Mouse (Mus musculus) midbrain, postnatal 0 days (tissue): ENCODE data around the gene Sptlc3. TPM values are rescaled to one million over a fixed set of nuclear protein-coding genes. Genes with fewer than 3 reads are reported as not detected.

ENCODE experiments used
- ATAC-seq: fragments of 200-750 bp; cut with Nextera tagmentation; 2 replicates; pipeline ENCODE4 v1.8.0; 2017; ENCODE audit warnings: moderate number of reproducible peaks, mild to moderate bottlenecking, moderate TSS enrichment, moderate library complexity; ENCODE audit not compliant: low FRiP score
- DNase-seq: peaks from one replicate; pipeline ENCODE4 v3.0.0-alpha.2; 2015; ENCODE audit warnings: low spot score
- H3K27ac ChIP-seq: fragments of 300-500 bp; sonication (generic); 2 replicates; pipeline ENCODE4 v1.5.1; 2014; ENCODE audit warnings: low read depth, mild to moderate bottlenecking, low read length, mixed read lengths
- H3K27me3 ChIP-seq: fragments of 300-500 bp; sonication (generic); 2 replicates; pipeline ENCODE4 v1.6.1; 2014; ENCODE audit warnings: low read length, control low read depth, mixed read lengths; ENCODE audit not compliant: insufficient read depth
- H3K36me3 ChIP-seq: fragments of 300-500 bp; sonication (generic); 2 replicates; pipeline ENCODE4 v1.6.1; 2014; ENCODE audit warnings: low read length, control low read depth, mixed read lengths; ENCODE audit not compliant: insufficient read depth
- H3K4me1 ChIP-seq: fragments of 300-500 bp; sonication (generic); 2 replicates; pipeline ENCODE4 v1.6.1; 2014; ENCODE audit warnings: mild to moderate bottlenecking, control low read depth, antibody characterized with exemption, low read length, mixed read lengths; ENCODE audit not compliant: insufficient read depth
- H3K4me2 ChIP-seq: fragments of 300-500 bp; sonication (generic); 2 replicates; pipeline ENCODE4 v1.6.1; 2014; ENCODE audit warnings: low read depth, mild to moderate bottlenecking, low read length, mixed read lengths; ENCODE audit not compliant: poor library complexity, severe bottlenecking
- H3K4me3 ChIP-seq: fragments of 300-500 bp; sonication (generic); 2 replicates; pipeline ENCODE4 v1.5.1; 2014; ENCODE audit warnings: low read depth, mild to moderate bottlenecking, low read length, moderate library complexity
- H3K9ac ChIP-seq: fragments of 300-500 bp; sonication (generic); replicated peaks from 2 replicates; pipeline ENCODE4 v1.6.1; 2014; ENCODE audit warnings: mild to moderate bottlenecking, low read length, moderate library complexity, mixed read lengths; ENCODE audit not compliant: poor library complexity, severe bottlenecking
- H3K9me3 ChIP-seq: fragments of 300-500 bp; sonication (generic); 2 replicates; pipeline ENCODE4 v1.6.1; 2016; ENCODE audit warnings: low read length, control low read depth
- CTCF ChIP-seq: IDR thresholded peaks from 2 replicates; pipeline ENCODE4 v1.5.1; 2016; ENCODE audit warnings: antibody characterized with exemption, mild to moderate bottlenecking
- WGBS: fragments of 180-500 bp; shearing (Covaris S2); extraction: QIAGEN DNeasy Blood & Tissue Kit; methylation state at CpG from one replicate; pipeline ENCODE4 v1.1.7; 2014; 5-methylcytosine and 5-hydroxymethylcytosine counted together
- polyA plus RNA-seq: library from polyadenylated mRNA; unstranded; fragments of >200 nt; fragmentation: Nextera tagmentation; extraction: Ambion mirVana; gene quantifications from 2 replicates; pipeline ENCODE4 v1.2.1, GENCODE M21; 2015
- total RNA-seq: library from RNA; depleted of rRNA; stranded (reverse); fragments of >200 nt; gene quantifications from 2 replicates; pipeline ENCODE4 v1.2.3, GENCODE M21; 2014

Gene Sptlc3
- total and polyA plus RNA-seq, 2 experiments from 2014 or later, result 0.22 to 0.59 TPM

DNA sequence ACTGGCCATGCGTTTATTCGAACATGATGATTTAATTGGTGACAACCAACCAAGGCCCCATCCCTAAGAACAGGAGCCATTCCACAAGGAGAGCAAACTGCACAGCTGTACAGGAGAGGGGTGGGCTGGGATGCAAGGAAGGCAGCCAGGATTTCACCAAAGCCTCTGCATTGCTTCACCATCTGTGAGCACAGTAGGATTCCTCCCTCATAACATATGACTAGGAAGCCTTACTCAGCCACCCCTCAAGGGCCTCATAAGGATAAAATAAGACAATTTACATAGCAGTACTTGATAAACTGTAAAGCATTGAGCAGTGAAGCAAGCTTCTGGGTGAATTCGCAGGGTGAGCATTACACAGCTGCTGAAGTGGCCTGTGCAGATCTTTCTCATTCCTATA lies 155.8 kb downstream of the Sptlc3 start:
- H3K9ac ChIP-seq, result no peak overlapping the region
- H3K9me3 ChIP-seq, result no peaks in the 10 kb centered on the region
- 87% methylated on average over 3 of the region's 3 CpGs for WGBS
- H3K4me3 ChIP-seq, result no peak overlapping the region
- H3K27me3 ChIP-seq, result no peaks in the 10 kb centered on the region
- no peaks in the 10 kb centered on the region for H3K36me3 ChIP-seq
- no peak overlapping the region for H3K4me2 ChIP-seq
- no peaks in the 10 kb centered on the region for H3K4me1 ChIP-seq
- TF ChIP-seq CTCF, result no peak
- no peak overlapping the region for H3K27ac ChIP-seq
- ATAC-seq (no peak), DNase-seq (peak; percentile 47)

DNA sequence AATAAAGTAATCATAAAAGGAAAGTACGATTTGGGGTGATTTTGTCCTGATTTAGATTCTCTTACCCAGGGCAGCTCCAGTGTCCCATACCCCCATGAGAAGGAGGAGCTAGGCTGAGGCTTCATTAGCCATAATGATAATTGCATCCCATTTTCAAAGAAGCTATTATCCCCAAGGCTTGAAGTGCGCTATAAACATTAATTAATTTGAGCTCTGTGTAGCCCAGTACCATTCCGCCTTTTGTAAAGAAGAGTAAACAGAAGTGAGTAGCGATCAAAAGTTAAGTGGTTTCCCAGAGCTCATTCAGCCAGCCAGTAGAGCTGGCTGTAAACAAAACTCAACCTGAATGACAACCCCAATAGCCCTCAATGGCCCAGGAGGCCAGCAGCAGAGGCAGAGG lies 163.0 kb downstream of the Sptlc3 start:
- no peaks in the 10 kb centered on the region for H3K27me3 ChIP-seq
- ATAC-seq (no peak), DNase-seq (peak; percentile 16)
- WGBS, result 70% methylated on average over 4 of the region's 4 CpGs
- no peaks in the 10 kb centered on the region for H3K4me1 ChIP-seq
- no peak overlapping the region for H3K4me3 ChIP-seq
- TF ChIP-seq CTCF, result no peak
- no peaks in the 10 kb centered on the region for H3K9me3 ChIP-seq
- no peak overlapping the region for H3K9ac ChIP-seq
- no peaks in the 10 kb centered on the region for H3K36me3 ChIP-seq
- no peak overlapping the region for H3K4me2 ChIP-seq
- H3K27ac ChIP-seq, result no peak overlapping the region

DNA sequence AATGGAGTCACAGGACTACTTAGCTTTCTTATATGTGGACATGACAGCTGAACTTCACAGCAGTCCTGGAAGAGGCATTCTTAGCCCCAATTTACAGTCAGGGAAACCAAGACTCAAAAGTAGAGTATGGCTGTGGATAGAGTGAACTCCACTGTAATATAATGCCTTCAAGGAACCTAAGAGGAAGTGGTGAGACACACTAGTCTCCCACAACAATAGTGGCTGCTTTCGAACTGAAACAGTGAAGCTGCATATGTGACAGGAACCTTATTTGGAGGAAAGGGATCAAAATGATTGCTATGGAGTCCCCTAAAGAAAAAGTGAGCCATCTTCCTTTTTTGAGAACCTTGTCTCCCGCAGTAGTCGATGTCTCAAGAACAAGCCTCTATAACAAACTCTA lies 178.1 kb downstream of the Sptlc3 start:
- no peak overlapping the region for H3K27ac ChIP-seq
- H3K36me3 ChIP-seq, result no peaks in the 10 kb centered on the region
- DNase-seq (no peak), ATAC-seq (no peak)
- no peaks in the 10 kb centered on the region for H3K27me3 ChIP-seq
- H3K9ac ChIP-seq, result no peak overlapping the region
- no peak overlapping the region for H3K4me2 ChIP-seq
- TF ChIP-seq CTCF, result no peak
- no peaks in the 10 kb centered on the region for H3K9me3 ChIP-seq
- WGBS, result 91% methylated on average over 3 of the region's 3 CpGs
- H3K4me1 ChIP-seq, result no peaks in the 10 kb centered on the region
- H3K4me3 ChIP-seq, result no peak overlapping the region

DNA sequence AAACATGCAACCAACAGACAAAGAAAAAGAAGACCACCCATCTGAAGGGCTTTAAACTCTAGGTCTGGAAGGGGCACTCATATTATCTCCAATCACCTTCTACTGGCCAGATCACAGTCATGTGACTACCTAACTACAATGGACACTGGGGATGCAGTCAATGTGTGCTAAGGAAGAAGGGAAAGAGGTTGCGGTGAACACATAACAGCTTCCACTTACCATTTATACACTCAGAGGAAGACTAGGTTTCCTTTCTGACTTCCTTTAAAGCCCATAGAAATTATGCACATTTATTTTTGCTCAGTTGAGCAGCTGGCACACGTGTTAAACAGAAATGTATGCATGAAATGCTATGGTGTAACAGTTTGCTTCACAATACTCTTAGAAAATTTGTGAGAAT lies 178.7 kb downstream of the Sptlc3 start:
- 62% methylated on average over 2 of the region's 2 CpGs for WGBS
- TF ChIP-seq CTCF, result no peak
- Histone ChIP-seq H3K4me1 (no peaks in the 10 kb centered on the region), H3K27me3 (no peaks in the 10 kb centered on the region), H3K27ac (no peak overlapping the region), H3K4me2 (no peak overlapping the region), H3K9ac (no peak overlapping the region), H3K9me3 (no peaks in the 10 kb centered on the region), H3K36me3 (no peaks in the 10 kb centered on the region), H3K4me3 (no peak overlapping the region)
- no peak for DNase-seq
- no peak for ATAC-seq

DNA sequence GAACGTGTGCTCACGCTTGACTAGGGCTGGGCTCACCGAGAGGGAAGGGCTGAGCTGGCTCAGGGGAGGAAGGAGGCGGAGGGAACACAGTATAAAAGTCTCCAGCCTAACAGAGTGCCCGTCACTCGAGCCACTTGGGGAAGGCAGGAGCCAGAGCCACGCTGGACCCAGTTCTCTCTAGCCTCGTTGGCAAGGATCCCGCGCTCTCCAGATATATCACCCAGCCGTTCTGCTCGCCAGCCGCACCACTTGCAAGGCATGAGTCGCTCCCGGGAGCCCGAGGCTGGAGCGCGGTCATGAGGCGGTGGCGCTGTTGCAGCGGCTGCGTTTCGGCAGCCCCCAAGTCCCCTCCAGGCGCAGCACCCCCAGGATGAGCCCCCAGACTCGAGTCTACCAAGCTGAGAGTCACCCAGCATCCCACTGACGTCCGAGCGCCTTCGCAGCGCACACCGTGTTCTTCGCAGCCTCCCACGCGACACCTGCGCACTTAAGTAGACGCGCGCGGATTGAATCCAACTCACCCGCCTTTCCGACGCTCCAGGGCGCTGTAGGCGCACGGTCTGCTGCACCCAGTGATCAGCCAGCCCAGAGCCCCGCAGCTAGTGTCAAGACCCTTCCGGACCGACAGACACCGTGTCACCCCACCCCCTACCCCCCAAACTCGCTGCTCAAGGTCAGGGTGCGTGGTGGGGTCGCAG lies 183.5 kb downstream of the Sptlc3 start:
- peak; percentile 28 for TF ChIP-seq CTCF
- DNase-seq, result peak; percentile 72
- peak; percentile 52 for ATAC-seq
- Histone ChIP-seq H3K27me3 (no peaks in the 10 kb centered on the region), H3K27ac (no peak overlapping the region), H3K9me3 (no peaks in the 10 kb centered on the region), H3K4me3 (peak overlapping the region; percentile 92), H3K4me1 (no peaks in the 10 kb centered on the region), H3K4me2 (peak overlapping the region; percentile 100), H3K36me3 (no peaks in the 10 kb centered on the region), H3K9ac (peak overlapping the region; percentile 65; the same call in 1 of the 2 replicates)
- under 1% methylated on average over 52 of the region's 52 CpGs for WGBS

DNA sequence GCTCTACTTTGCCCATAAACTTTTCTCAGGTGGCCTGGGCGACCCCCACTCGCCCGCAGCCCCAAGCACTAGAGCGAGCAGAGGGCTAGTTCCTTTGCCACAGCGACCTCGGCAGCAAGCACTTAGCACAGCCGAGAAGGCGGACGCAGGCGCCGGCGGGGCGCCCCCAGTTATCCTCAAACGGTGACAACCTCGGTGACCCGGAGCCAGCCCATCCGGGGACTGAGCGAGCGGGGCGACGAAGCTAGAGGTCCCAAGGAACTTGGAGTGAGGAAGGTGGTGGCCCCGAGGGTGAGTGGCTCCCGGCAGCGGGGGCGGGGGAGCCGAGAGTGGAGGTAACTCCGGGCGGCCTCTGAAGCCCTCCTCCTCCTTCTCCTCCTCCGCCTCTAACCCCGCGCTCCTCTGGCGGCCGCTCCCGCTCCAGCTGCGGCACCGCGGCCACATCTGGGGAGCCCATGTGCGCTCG lies 184.1 kb downstream of the Sptlc3 start, which contains the start of gene Ism1:
Ism1 (plus strand) TSS at position 370 of the 466 bp plus-strand sequence.
- no peaks in the 10 kb centered on the region for H3K36me3 ChIP-seq
- ATAC-seq, result peak; percentile 69
- TF ChIP-seq CTCF, result no peak

More for the DNA sequence above, 184.1 kb downstream of the Sptlc3 start, which contains the start of gene Ism1:
- Histone ChIP-seq H3K4me3 (peak within 1 kb of the TSS; percentile 92), H3K4me2 (peak within 1 kb of the TSS; percentile 100), H3K27ac (no peak within 1 kb of the TSS), H3K9me3 (no peaks in the 10 kb centered on the region), H3K27me3 (no peaks in the 10 kb centered on the region), H3K4me1 (no peaks in the 10 kb centered on the region), H3K9ac (peak within 1 kb of the TSS; percentile 65)
- DNase-seq, result peak; percentile 36
- WGBS, result under 1% methylated on average over 22 of the region's 39 CpGs
